Mouse (Mus musculus): ENCODE data around the gene Furin. TPM values are rescaled to one million over a fixed set of nuclear protein-coding genes. Genes with fewer than 3 reads are reported as not detected.

The Furin gene
- polyA plus RNA-seq, 1 experiment = 56.4 TPM

DNA sequence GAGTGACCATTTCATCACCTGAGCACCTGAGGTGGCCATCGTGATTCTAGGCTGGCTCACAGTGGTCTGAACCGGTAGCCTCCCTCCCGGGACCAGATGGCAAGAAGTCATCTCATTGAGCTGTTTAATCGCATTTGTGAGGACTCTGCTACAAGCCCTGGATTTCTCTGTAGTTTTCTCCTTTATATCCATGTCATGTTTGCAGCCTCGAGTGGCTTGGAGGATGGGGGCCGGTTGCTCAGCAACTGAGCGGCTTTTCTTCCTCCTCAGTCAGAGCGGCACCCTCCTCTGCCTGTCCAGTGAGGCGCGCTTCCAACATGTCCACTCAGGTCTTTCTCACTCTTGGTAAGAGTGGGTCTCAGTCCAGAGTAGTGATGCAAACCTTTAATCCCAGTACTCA, 29.0 kb downstream of the Furin start:
- WGBS = 84% methylated on average over 10 of the region's 10 CpGs
- no peak for TF ChIP-seq CTCF (IDR thresholded peaks at IDR 0.05; ENCODE audit: borderline replicate concordance, control insufficient read depth, extremely low read depth, insufficient read depth, low read length, poor library complexity)
- no peak for TF ChIP-seq POLR2A (IDR thresholded peaks at IDR 0.05; ENCODE audit: control insufficient read depth, extremely low read depth, insufficient read depth, low read length, poor library complexity)
- DNase-seq = no peak
- H3K4me1 ChIP-seq (replicated peaks; ENCODE audit: control insufficient read depth, insufficient read depth, low read length) = peaks cover 38% of the 10 kb centered on the region
- H3K27ac ChIP-seq (ENCODE audit: control insufficient read depth, insufficient read depth, low read length) = no peak overlapping the region
- H3K27me3 ChIP-seq (ENCODE audit: control insufficient read depth, insufficient read depth, low read length) = no peaks in the 10 kb centered on the region
- H3K36me3 ChIP-seq (ENCODE audit: control insufficient read depth, insufficient read depth, low read length) = no peaks in the 10 kb centered on the region
- no peak overlapping the region for H3K4me3 ChIP-seq (ENCODE audit: control insufficient read depth, insufficient read depth, low read length)

DNA sequence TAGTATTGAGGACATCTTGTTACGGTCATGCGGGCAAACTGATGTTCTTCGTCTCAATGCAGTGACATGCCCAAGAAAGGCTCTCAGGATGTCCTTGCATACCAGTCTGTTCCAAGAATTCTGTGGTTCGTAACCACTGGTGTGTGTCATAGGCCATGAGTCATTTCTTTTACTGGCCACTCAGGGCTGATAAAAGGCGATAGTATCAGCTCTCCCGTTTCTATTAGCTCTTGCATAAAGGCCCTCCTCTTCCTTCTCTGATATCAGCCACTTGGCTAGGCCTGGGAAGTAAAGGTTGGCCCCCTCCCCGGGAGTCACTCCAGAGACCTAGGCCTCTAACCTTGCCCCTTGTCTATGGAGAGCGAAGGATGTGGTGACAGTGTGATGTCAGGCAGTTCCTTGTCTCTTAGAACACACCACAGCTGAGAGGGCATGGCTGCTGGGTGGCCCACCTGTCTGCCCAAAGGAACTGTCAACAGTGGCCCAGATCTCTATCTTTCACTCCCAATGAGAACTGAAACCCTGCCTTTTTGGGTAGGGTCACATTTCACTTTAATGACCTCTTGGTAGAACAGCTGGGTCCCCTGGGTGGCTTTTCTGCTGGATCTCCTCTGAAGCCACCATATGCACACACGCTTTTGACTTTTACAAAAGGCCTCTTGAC, 29.7 kb downstream of the Furin start:
- 0 out of 2 replicates have a peak overlapping the region, but pooled peaks have one; percentile 40 for H3K27ac ChIP-seq (ENCODE audit: control insufficient read depth, insufficient read depth, low read length)
- no peak overlapping the region for H3K4me3 ChIP-seq (ENCODE audit: control insufficient read depth, insufficient read depth, low read length)
- no peak for DNase-seq
- no peaks in the 10 kb centered on the region for H3K36me3 ChIP-seq (ENCODE audit: control insufficient read depth, insufficient read depth, low read length)
- 49% methylated on average over 9 of the region's 9 CpGs for WGBS
- H3K4me1 ChIP-seq (replicated peaks; ENCODE audit: control insufficient read depth, insufficient read depth, low read length) = peaks cover 38% of the 10 kb centered on the region
- TF ChIP-seq CTCF (IDR thresholded peaks at IDR 0.05; ENCODE audit: borderline replicate concordance, control insufficient read depth, extremely low read depth, insufficient read depth, low read length, poor library complexity) = no peak
- no peak for TF ChIP-seq POLR2A (IDR thresholded peaks at IDR 0.05; ENCODE audit: control insufficient read depth, extremely low read depth, insufficient read depth, low read length, poor library complexity)
- H3K27me3 ChIP-seq (ENCODE audit: control insufficient read depth, insufficient read depth, low read length) = no peaks in the 10 kb centered on the region

DNA sequence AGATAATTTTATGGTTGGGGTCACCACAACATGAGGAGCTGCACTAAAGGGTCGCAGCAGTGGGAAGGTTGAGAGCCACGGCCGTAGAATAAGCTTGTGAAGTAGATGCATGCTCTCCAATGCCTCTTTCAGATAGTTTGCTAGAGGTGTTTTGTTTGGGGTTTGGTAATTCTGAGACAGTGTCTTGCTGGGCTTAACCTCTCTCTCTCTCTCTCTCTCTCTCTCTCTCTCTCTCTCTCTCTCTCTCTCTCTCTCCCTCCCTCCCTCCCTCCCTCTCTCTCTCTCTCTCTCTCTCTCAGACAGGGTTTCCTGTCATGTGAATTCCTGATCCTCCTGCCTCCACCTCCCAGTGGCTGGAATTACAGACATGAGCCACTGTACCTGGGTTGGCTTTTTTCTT, 30.5 kb downstream of the Furin start:
- TF ChIP-seq POLR2A (IDR thresholded peaks at IDR 0.05; ENCODE audit: control insufficient read depth, extremely low read depth, insufficient read depth, low read length, poor library complexity) (no peak), CTCF (IDR thresholded peaks at IDR 0.05; ENCODE audit: borderline replicate concordance, control insufficient read depth, extremely low read depth, insufficient read depth, low read length, poor library complexity) (no peak)
- Histone ChIP-seq H3K36me3 (ENCODE audit: control insufficient read depth, insufficient read depth, low read length) (no peaks in the 10 kb centered on the region), H3K4me1 (replicated peaks; ENCODE audit: control insufficient read depth, insufficient read depth, low read length) (peaks cover 43% of the 10 kb centered on the region), H3K27ac (ENCODE audit: control insufficient read depth, insufficient read depth, low read length) (peak overlapping the region; percentile 54; the same call in 1 of the 2 replicates), H3K4me3 (ENCODE audit: control insufficient read depth, insufficient read depth, low read length) (no peak overlapping the region), H3K27me3 (ENCODE audit: control insufficient read depth, insufficient read depth, low read length) (no peaks in the 10 kb centered on the region)
- DNase-seq = no peak
- 84% methylated on average over 3 of the region's 3 CpGs for WGBS

DNA sequence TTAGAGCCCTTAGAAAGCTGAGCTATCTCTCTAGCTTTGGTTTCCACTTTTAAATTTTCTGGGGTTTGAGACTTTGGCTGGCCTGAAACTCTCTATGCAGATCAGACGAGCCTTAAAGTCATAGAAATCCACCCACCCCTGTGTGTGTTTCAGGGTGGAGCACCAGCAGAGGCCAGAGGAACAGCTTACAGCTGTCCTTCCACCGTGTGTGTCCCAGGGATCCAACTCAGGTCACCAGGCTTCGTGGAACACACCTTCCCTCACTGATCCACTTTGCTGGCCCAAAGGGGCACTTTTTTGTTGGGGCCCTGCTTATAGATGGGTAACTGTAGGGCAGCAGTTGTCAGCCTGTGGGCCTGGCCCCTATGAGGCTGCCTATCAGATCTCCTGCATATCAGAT, 31.0 kb downstream of the Furin start:
- Histone ChIP-seq H3K36me3 (ENCODE audit: control insufficient read depth, insufficient read depth, low read length) (no peaks in the 10 kb centered on the region), H3K27ac (ENCODE audit: control insufficient read depth, insufficient read depth, low read length) (peak overlapping the region; percentile 54), H3K4me3 (ENCODE audit: control insufficient read depth, insufficient read depth, low read length) (no peak overlapping the region), H3K27me3 (ENCODE audit: control insufficient read depth, insufficient read depth, low read length) (no peaks in the 10 kb centered on the region), H3K4me1 (replicated peaks; ENCODE audit: control insufficient read depth, insufficient read depth, low read length) (peaks cover 47% of the 10 kb centered on the region)
- no peak for TF ChIP-seq POLR2A (IDR thresholded peaks at IDR 0.05; ENCODE audit: control insufficient read depth, extremely low read depth, insufficient read depth, low read length, poor library complexity)
- TF ChIP-seq CTCF (IDR thresholded peaks at IDR 0.05; ENCODE audit: borderline replicate concordance, control insufficient read depth, extremely low read depth, insufficient read depth, low read length, poor library complexity) = no peak
- 36% methylated on average over 3 of the region's 3 CpGs for WGBS
- no peak for DNase-seq

DNA sequence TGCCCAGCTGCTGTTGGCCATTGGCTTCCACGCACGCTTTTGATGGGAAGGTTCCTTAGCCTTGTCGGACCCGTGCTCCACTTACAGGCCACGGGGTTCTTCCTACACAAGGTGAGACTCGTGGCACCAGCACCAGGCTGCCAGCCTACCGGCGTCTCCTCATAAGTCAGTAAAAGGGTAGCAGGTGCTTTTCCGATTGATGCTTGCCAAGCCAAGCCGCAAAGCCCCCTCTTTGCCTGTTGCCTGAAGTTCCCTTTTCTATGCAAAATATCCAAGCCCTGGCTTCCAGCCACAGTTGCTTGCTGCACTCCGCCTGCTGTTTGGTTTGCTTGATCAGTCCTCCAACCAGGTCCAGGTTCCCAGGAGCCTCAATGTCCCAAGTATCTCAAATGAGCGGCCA, 31.4 kb downstream of the Furin start:
- Histone ChIP-seq H3K36me3 (ENCODE audit: control insufficient read depth, insufficient read depth, low read length) (no peaks in the 10 kb centered on the region), H3K27ac (ENCODE audit: control insufficient read depth, insufficient read depth, low read length) (peak overlapping the region; percentile 54), H3K4me3 (ENCODE audit: control insufficient read depth, insufficient read depth, low read length) (no peak overlapping the region), H3K4me1 (replicated peaks; ENCODE audit: control insufficient read depth, insufficient read depth, low read length) (peaks cover 52% of the 10 kb centered on the region), H3K27me3 (ENCODE audit: control insufficient read depth, insufficient read depth, low read length) (no peaks in the 10 kb centered on the region)
- peak; percentile 45 for DNase-seq
- TF ChIP-seq POLR2A (IDR thresholded peaks at IDR 0.05; ENCODE audit: control insufficient read depth, extremely low read depth, insufficient read depth, low read length, poor library complexity) = no peak
- no peak for TF ChIP-seq CTCF (IDR thresholded peaks at IDR 0.05; ENCODE audit: borderline replicate concordance, control insufficient read depth, extremely low read depth, insufficient read depth, low read length, poor library complexity)
- 10% methylated on average over 12 of the region's 12 CpGs for WGBS

DNA sequence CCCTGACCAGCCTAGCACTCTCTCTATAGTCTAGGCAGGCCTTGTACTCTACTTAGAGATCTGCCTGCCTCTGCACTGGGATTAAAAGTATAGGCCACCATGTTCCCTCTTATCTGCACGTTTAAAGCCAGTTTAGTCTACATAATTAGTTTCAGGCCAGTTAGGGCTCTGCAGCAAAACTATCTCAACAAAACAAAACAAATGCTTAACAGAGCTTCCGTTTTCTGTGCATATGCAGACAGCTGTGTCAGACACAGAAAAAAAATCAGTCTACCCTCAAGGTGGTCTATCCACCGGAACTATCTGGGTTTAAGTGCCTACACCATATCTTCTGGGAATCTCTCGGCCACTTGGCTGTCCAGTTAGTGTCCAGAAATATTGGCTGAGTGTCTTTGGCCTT, 31.9 kb downstream of the Furin start:
- Histone ChIP-seq H3K4me3 (ENCODE audit: control insufficient read depth, insufficient read depth, low read length) (no peak overlapping the region), H3K27me3 (ENCODE audit: control insufficient read depth, insufficient read depth, low read length) (no peaks in the 10 kb centered on the region), H3K4me1 (replicated peaks; ENCODE audit: control insufficient read depth, insufficient read depth, low read length) (peaks cover 56% of the 10 kb centered on the region), H3K27ac (ENCODE audit: control insufficient read depth, insufficient read depth, low read length) (peak overlapping the region; percentile 70), H3K36me3 (ENCODE audit: control insufficient read depth, insufficient read depth, low read length) (no peaks in the 10 kb centered on the region)
- peak; percentile 29 for DNase-seq
- TF ChIP-seq POLR2A (IDR thresholded peaks at IDR 0.05; ENCODE audit: control insufficient read depth, extremely low read depth, insufficient read depth, low read length, poor library complexity) (no peak), CTCF (IDR thresholded peaks at IDR 0.05; ENCODE audit: borderline replicate concordance, control insufficient read depth, extremely low read depth, insufficient read depth, low read length, poor library complexity) (no peak)
- WGBS = 10% methylated on average over 4 of the region's 4 CpGs
